Mouse (Mus musculus): Measurements from ENCODE around the gene Vmn2r76.
A peak's percentile ranks its signal among the peaks of the same experiment; 100 is the strongest.
"Not testable (repeated sequence)": the region's sequence is repeated elsewhere in the genome, so short reads cannot be mapped to it uniquely, and the experiment has no call there.

Gene Vmn2r76

DNA sequence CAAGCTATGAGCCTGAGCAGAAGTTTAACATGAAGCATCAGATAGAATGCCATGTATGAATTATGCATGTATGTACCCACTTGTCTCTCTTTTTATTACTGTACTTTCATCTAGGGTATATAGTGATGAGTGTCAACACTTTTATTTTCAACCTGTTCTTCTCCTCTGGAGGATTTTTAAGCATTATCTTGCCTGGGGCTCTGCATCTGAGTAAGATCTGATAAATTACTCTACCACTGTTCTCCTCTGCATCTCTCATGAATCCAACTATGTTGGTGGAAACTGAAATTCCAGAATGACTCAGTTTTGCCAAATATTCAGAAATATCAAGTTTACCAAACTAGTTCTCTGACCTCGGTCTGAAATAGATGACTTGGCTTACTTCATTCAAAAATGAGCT is at the start of gene Vmn2r76:
Gene Vmn2r76 (minus strand): TSS at position 101 of the 400 bp plus-strand sequence.
- DNase-seq: no peak

DNA sequence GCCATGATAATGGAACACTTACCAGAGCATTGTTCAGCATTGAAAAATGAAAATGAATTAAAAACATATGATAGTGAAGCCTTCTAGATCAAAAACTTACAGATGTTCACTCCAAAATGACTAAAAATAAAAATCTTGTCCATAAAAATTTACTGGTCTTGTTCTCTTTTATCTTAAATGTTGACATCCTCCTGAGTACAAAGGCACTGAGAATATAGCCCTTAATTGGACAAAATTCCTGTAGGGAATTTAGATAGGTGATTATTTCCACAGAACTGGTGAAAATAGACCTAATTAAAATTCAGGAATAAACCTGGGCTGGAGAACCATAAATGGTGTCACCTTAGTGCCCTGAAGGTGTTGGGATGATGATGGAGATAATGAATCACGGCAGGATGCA is 31.0 kb upstream of the Vmn2r76 start, which contains the start of gene Olfr310:
Gene Olfr310 (minus strand): TSS at position 101 of the 400 bp plus-strand sequence.
- no peak for DNase-seq

DNA sequence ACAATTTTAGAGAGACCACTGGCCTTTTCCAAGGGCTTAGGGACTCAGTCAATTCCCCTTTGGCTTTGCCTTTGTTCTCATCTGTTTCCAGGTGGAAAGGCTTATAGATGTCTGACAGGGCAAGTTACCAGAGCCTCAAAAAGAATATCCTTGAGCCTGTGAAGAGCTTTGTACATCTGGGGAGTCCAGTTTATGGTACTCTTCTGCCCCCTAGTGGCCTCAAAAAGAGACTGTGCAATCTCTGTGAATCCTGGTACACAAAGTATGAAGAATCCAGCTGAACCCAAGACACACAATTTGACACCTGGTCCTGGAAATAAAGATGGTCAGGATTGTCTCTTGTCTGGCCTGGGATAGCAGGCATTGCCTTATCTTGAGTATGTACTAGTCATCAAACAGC is 34.8 kb downstream of the Vmn2r76 start:
- peak; percentile 11 for DNase-seq

DNA sequence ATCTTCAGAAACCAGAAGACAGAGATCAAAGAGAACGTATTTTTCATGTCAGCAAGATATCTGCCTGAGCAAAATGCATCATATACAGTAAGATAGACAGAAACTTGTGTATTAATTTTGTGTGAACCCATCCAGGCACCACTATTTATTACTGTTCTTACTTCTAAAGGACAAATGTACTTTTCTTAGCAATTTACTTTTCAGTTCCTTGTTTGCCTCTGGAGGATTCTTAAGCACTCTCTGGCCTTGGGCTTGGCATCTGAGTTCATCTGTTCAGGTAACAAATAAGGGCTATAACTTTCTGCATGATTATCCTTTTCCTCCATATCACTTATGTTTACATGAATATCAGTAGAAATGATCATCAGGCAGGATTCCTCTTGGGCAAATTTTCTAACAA is 74.4 kb downstream of the Vmn2r76 start, which contains the start of gene Vmn2r75:
Gene Vmn2r75 (minus strand): TSS at position 101 of the 400 bp plus-strand sequence.
- not testable (repeated sequence) for DNase-seq
